Mouse (Mus musculus) thymus, adult 2 months (tissue): ENCODE measurements around the gene Kcnh1. TPM values are rescaled to one million over a fixed set of nuclear protein-coding genes. Genes with fewer than 3 reads are reported as not detected.

Experiments
- DNase-seq: peaks from one replicate; pipeline ENCODE4 v3.0.0; 2021
- H3K27ac ChIP-seq: fragments of 200-500 bp; 2 replicates; pipeline ENCODE4 v1.5.1; 2012; ENCODE audit warnings: low read length, control low read depth; ENCODE audit not compliant: control insufficient read depth, insufficient read depth
- H3K27me3 ChIP-seq: fragments of 200-500 bp; 2 replicates; pipeline ENCODE4 v1.6.1; 2012; ENCODE audit warnings: mild to moderate bottlenecking, low read length, moderate library complexity, mixed read lengths; ENCODE audit not compliant: control insufficient read depth, insufficient read depth
- H3K36me3 ChIP-seq: fragments of 200-500 bp; 2 replicates; pipeline ENCODE4 v1.6.1; 2012; ENCODE audit warnings: mild to moderate bottlenecking, low read length, moderate library complexity; ENCODE audit not compliant: control insufficient read depth, insufficient read depth
- H3K4me1 ChIP-seq: fragments of 200-500 bp; replicated peaks from 2 replicates; pipeline ENCODE4 v1.6.1; 2012; ENCODE audit warnings: low read length; ENCODE audit not compliant: control insufficient read depth, insufficient read depth
- H3K4me3 ChIP-seq: fragments of 200-500 bp; 2 replicates; pipeline ENCODE4 v1.5.1; 2012; ENCODE audit warnings: mild to moderate bottlenecking, low read length, control low read depth, moderate library complexity; ENCODE audit not compliant: control insufficient read depth, insufficient read depth
- CTCF ChIP-seq: fragments of 200-500 bp; IDR thresholded peaks from 2 replicates; pipeline ENCODE4 v1.5.1; 2012; ENCODE audit warnings: mild to moderate bottlenecking, control low read depth, low read length, moderate library complexity, borderline replicate concordance; ENCODE audit not compliant: control insufficient read depth, poor library complexity, insufficient read depth; ENCODE audit errors: extremely low read depth
- POLR2A ChIP-seq: fragments of 200-500 bp; IDR thresholded peaks from 2 replicates; pipeline ENCODE4 v1.6.1; 2012; ENCODE audit warnings: mild to moderate bottlenecking, low read length, control low read depth, moderate library complexity; ENCODE audit not compliant: control insufficient read depth, poor library complexity, insufficient read depth; ENCODE audit errors: extremely low read depth
- WGBS: fragments of 180-500 bp; shearing (Covaris S2); methylation state at CpG from one replicate; pipeline ENCODE4 v1.1.7; 2018; 5-methylcytosine and 5-hydroxymethylcytosine counted together
- polyA plus RNA-seq: library from polyadenylated mRNA; depleted of rRNA; stranded (reverse); fragments of >200 nt; gene quantifications from 2 replicates; pipeline ENCODE4 v1.2.3, GENCODE M21; 2012

The Kcnh1 gene
- polyA plus RNA-seq, 1 experiment: 1.0 TPM

DNA sequence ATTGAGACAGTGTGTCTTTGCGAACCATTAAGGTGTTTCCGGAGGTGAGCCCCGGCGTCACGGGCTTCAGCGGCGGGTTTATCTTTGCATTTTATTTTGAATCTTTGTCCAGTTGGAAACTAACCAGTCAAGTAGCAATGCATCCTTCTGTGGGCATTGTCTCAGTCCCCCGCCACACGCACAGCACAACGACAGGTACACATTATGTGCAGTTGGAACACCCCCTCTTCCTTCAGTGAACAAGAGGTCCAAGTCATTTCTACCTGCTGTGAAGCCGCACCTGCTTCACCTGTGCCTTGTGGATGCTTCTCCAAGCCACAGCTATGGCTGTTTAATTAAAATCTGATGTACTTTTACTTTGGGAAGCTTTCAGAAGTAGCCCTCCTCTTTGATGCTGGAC, 803 bp upstream of the Kcnh1 start:
- no peak for TF ChIP-seq CTCF
- TF ChIP-seq POLR2A: no peak

DNA sequence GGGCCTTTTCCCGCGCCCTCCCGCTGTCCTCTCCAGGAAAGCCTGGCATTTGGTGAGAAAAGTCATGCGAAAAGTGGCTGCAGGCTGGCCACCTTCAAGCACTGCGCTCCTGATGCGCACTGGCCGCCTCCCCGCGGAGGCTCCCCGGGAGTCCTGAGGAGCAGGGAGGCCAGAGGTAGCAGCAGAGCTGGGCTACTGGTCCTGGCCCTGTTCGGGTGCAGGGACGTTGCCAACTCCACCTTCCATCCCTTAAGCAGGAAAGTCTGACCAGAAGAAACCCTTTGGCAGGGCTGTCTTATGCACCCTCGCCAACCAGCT, 707 bp downstream of the Kcnh1 start:
- no peak for TF ChIP-seq POLR2A
- TF ChIP-seq CTCF: no peak
- no peaks in the 10 kb centered on the region for H3K36me3 ChIP-seq
- peak overlapping the region; percentile 12; the same call in 1 of the 2 replicates for H3K4me3 ChIP-seq
- H3K4me1 ChIP-seq: no peaks in the 10 kb centered on the region
- WGBS: 14% methylated on average over 13 of the region's 13 CpGs
- peaks cover 5% of the 10 kb centered on the region; the same call in 1 of the 2 replicates for H3K27me3 ChIP-seq
- H3K27ac ChIP-seq: no peak overlapping the region
- DNase-seq: no peak

More for the DNA sequence above, 803 bp upstream of the Kcnh1 start:
- DNase-seq: no peak
- H3K4me1 ChIP-seq: no peaks in the 10 kb centered on the region
- H3K27me3 ChIP-seq: peaks cover 5% of the 10 kb centered on the region; the same call in 1 of the 2 replicates
- H3K36me3 ChIP-seq: no peaks in the 10 kb centered on the region
- WGBS: 89% methylated on average over 11 of the region's 11 CpGs
- H3K27ac ChIP-seq: no peak overlapping the region
- H3K4me3 ChIP-seq: no peak overlapping the region

DNA sequence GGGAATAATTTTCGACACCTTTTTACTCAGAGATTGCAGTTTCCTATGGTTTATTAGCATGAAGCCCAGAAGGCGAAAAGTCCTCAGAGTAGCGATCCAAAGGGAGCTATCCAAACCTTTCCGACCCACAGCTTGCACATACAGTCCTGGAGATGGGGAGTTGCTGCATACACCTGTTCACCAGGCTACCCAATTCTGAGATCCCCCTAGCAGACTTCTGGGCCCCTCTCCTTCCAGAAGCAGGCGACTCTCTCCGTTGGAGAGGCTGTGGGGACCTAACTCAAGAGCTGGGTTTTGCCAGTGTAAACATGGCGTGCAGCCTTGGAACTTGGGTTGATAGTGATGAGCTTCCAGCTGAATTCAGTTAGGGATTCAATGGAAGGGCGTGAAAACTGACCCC, 1.3 kb downstream of the Kcnh1 start:
- H3K27me3 ChIP-seq: peaks cover 5% of the 10 kb centered on the region; the same call in 1 of the 2 replicates
- no peaks in the 10 kb centered on the region for H3K4me1 ChIP-seq
- TF ChIP-seq CTCF: no peak
- TF ChIP-seq POLR2A: no peak
- H3K4me3 ChIP-seq: no peak overlapping the region
- 77% methylated on average over 8 of the region's 8 CpGs for WGBS
- H3K36me3 ChIP-seq: no peaks in the 10 kb centered on the region
- H3K27ac ChIP-seq: no peak overlapping the region
- no peak for DNase-seq

DNA sequence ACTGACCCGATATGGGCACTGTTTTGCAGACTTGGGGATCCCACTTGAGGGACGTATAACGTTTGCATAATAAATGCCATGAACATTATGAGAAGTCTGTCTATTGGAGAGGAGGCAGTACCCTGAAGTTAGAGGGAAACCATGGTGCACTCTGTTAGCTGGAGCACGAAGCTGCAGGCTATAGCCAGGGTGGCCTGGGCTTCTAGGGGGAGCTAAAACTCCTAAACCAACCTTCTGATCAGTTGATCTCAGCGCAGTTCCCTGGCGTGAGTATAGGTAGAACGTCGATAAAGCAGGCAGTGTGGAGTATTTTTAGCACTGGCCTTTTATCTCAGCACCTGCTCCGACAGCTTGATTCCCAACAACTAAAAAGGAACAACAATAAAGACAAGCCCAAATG, 2.1 kb downstream of the Kcnh1 start:
- Histone ChIP-seq H3K4me1 (no peaks in the 10 kb centered on the region), H3K4me3 (no peak overlapping the region), H3K27ac (no peak overlapping the region), H3K27me3 (peaks cover 5% of the 10 kb centered on the region; the same call in 1 of the 2 replicates), H3K36me3 (no peaks in the 10 kb centered on the region)
- WGBS: 79% methylated on average over 9 of the region's 9 CpGs
- TF ChIP-seq POLR2A (no peak), CTCF (no peak)
- no peak for DNase-seq

DNA sequence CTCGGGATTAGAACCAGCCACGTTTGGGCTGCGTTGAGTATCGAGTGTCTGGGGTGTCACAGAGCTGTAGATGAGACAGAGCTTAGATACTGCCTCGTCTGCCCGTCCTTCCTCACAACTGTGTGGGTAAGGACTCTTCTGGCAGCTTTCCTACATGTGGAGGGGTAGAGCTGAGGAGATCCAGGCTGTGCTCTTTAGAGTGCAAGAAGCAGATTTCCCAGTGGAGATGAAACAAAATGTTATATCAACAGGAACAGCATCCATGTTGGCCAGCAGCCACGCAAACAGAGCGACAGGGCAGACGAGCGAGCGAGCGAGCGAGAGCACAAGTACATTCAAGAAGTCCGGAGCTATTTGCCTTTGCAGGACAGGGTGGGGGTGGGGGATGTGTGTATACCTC, 3.1 kb downstream of the Kcnh1 start:
- Histone ChIP-seq H3K36me3 (no peaks in the 10 kb centered on the region), H3K4me3 (no peak overlapping the region), H3K4me1 (no peaks in the 10 kb centered on the region), H3K27ac (no peak overlapping the region), H3K27me3 (peaks cover 5% of the 10 kb centered on the region; the same call in 1 of the 2 replicates)
- no peak for DNase-seq
- WGBS: 86% methylated on average over 14 of the region's 14 CpGs
- TF ChIP-seq CTCF (no peak), POLR2A (no peak)

DNA sequence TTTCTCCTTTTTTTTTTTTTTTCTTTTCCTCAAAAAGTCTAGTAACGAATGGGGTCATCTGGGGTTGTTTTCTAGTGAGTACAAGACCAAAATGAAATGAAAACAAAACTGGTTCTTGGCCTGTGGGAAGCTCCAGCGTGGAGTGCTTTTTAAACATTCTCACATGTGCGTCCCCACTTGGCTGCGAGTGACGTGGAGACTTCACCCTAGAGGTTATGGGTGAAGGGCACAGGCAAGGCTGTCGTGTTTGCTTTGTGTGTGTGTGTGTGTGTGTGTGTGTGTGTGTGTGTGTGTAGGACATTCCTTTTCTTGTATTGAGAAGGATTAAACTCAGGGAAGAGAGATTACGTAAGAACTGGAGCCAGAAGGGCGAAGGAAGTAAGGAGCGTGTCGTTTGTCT, 6.9 kb downstream of the Kcnh1 start:
- no peak for DNase-seq
- TF ChIP-seq POLR2A: no peak
- TF ChIP-seq CTCF: no peak
- Histone ChIP-seq H3K36me3 (no peaks in the 10 kb centered on the region), H3K27ac (no peak overlapping the region), H3K4me1 (no peaks in the 10 kb centered on the region), H3K27me3 (no peaks in the 10 kb centered on the region), H3K4me3 (no peak overlapping the region)
- 74% methylated on average over 10 of the region's 10 CpGs for WGBS

DNA sequence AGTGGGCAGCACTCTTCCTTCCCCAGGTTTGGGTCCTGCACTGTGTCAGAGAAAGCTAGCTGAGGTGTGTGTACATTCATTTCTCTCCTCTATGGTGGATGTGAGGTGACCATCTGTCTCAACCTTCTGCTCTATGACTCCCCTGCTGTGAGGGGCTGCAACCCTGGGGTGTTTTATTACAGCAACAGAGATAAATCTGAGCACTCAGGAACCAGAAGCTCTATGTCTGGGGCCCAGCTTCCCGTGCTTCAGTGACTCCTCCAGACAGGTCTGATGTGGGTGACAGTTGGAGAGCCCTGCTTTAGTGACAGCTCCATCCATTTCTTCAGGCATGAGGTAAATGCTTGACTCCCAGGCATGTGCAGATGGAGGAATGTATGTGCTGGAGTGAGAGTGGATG, 12.4 kb downstream of the Kcnh1 start:
- TF ChIP-seq POLR2A: no peak
- no peak for TF ChIP-seq CTCF
- WGBS: 23% methylated on average over 1 of the region's 1 CpGs
- Histone ChIP-seq H3K4me1 (no peaks in the 10 kb centered on the region), H3K27ac (no peak overlapping the region), H3K4me3 (no peak overlapping the region), H3K27me3 (no peaks in the 10 kb centered on the region), H3K36me3 (no peaks in the 10 kb centered on the region)
- DNase-seq: no peak
